Mouse (Mus musculus) forebrain, embryonic 15.5 days (tissue): ENCODE data around the gene Gm45062. TPM values are rescaled to one million over a fixed set of nuclear protein-coding genes. Genes with fewer than 3 reads are reported as not detected.

Experiments used
- ATAC-seq: fragments of 200-750 bp; cut with Nextera tagmentation; replicated peaks from 2 replicates; pipeline ENCODE4 v1.8.0; 2017; ENCODE audit warnings: mild to moderate bottlenecking, moderate TSS enrichment, moderate library complexity
- H3K27ac ChIP-seq: fragments of 300-500 bp; sonication (generic); replicated peaks from 2 replicates; pipeline ENCODE4 v1.5.1; 2015; ENCODE audit warnings: mild to moderate bottlenecking, inconsistent platforms
- H3K27me3 ChIP-seq: fragments of 300-500 bp; sonication (generic); 2 replicates; pipeline ENCODE4 v1.6.1; 2015; ENCODE audit warnings: inconsistent platforms
- H3K36me3 ChIP-seq: fragments of 300-500 bp; sonication (generic); 2 replicates; pipeline ENCODE4 v1.6.1; 2015; ENCODE audit warnings: mild to moderate bottlenecking, inconsistent platforms
- H3K4me1 ChIP-seq: fragments of 300-500 bp; sonication (generic); 2 replicates; pipeline ENCODE4 v1.6.1; 2015; ENCODE audit warnings: inconsistent platforms
- H3K4me2 ChIP-seq: fragments of 300-500 bp; sonication (generic); replicated peaks from 2 replicates; pipeline ENCODE4 v1.6.1; 2015; ENCODE audit warnings: mild to moderate bottlenecking, inconsistent platforms
- H3K4me3 ChIP-seq: fragments of 300-500 bp; sonication (generic); 2 replicates; pipeline ENCODE4 v1.5.1; 2015; ENCODE audit warnings: mild to moderate bottlenecking, inconsistent platforms
- H3K9ac ChIP-seq: fragments of 300-500 bp; sonication (generic); replicated peaks from 2 replicates; pipeline ENCODE4 v1.6.1; 2015; ENCODE audit warnings: mild to moderate bottlenecking, inconsistent platforms
- H3K9me3 ChIP-seq: fragments of 300-500 bp; sonication (generic); 2 replicates; pipeline ENCODE4 v1.6.1; 2016; ENCODE audit warnings: inconsistent platforms
- WGBS: fragments of 180-500 bp; shearing (Covaris S2); methylation state at CpG from one replicate; pipeline ENCODE4 v1.1.7; 2015; ENCODE audit warnings: mixed read lengths; 5-methylcytosine and 5-hydroxymethylcytosine counted together
- polyA plus RNA-seq: library from polyadenylated mRNA; unstranded; fragments of >200 nt; fragmentation: Nextera tagmentation; extraction: Ambion mirVana; gene quantifications from 2 replicates; pipeline ENCODE4 v1.2.1, GENCODE M21; 2015

The Gm45062 gene
- polyA plus RNA-seq: 21.2 and 21.8 TPM in 2 replicates

GRCm38 (mm10) chr6:8259004-8259666 is at the start of gene Gm45062, which contains the start of the genes Rpa3 and Umad1:
TSS of gene Gm45062 (plus strand) at chr6:8259450.
TSS of gene Rpa3 (minus strand) at chr6:8259173.
TSS of gene Umad1 (plus strand) at chr6:8259288.
- Histone ChIP-seq H3K4me2 (peak within 1 kb of the TSS; percentile 91), H3K36me3 (peaks cover 2% of the 10 kb centered on the region), H3K27ac (peak within 1 kb of the TSS; percentile 85), H3K27me3 (no peaks in the 10 kb centered on the region), H3K4me1 (peaks cover 21% of the 10 kb centered on the region), H3K4me3 (peak within 1 kb of the TSS; percentile 65), H3K9ac (peak within 1 kb of the TSS; percentile 70), H3K9me3 (no peaks in the 10 kb centered on the region)
- under 1% methylated on average over 64 of the region's 64 CpGs for WGBS
- peak; percentile 100 for ATAC-seq

GRCm38 (mm10) chr6:8209866-8210186 is 49.4 kb upstream of the Gm45062 start:
- Histone ChIP-seq H3K27ac (peak overlapping the region; percentile 93), H3K9ac (peak overlapping the region; percentile 96), H3K4me1 (peaks cover 11% of the 10 kb centered on the region), H3K4me3 (peak overlapping the region; percentile 97), H3K9me3 (no peaks in the 10 kb centered on the region), H3K4me2 (peak overlapping the region; percentile 56), H3K27me3 (no peaks in the 10 kb centered on the region), H3K36me3 (0 out of 2 replicates have a peak, but pooled peaks cover 2% of the 10 kb centered on the region)
- ATAC-seq: no peak; the same call in 1 of the 2 replicates
- 11% methylated on average over 10 of the region's 10 CpGs for WGBS

GRCm38 (mm10) chr6:8210661-8211060 is 48.6 kb upstream of the Gm45062 start:
- H3K9me3 ChIP-seq: no peaks in the 10 kb centered on the region
- H3K9ac ChIP-seq: no peak overlapping the region
- H3K36me3 ChIP-seq: 0 out of 2 replicates have a peak, but pooled peaks cover 9% of the 10 kb centered on the region
- H3K4me3 ChIP-seq: peak overlapping the region; percentile 4; the same call in 1 of the 2 replicates
- no peaks in the 10 kb centered on the region for H3K27me3 ChIP-seq
- 88% methylated on average over 3 of the region's 3 CpGs for WGBS
- ATAC-seq: no peak
- no peak overlapping the region for H3K27ac ChIP-seq
- peaks cover 11% of the 10 kb centered on the region for H3K4me1 ChIP-seq
- peak overlapping the region; percentile 56 for H3K4me2 ChIP-seq

GRCm38 (mm10) chr6:8227035-8227434 is 32.2 kb upstream of the Gm45062 start:
- H3K4me1 ChIP-seq: no peaks in the 10 kb centered on the region
- no peak overlapping the region for H3K4me2 ChIP-seq
- H3K27me3 ChIP-seq: no peaks in the 10 kb centered on the region
- 85% methylated on average over 3 of the region's 3 CpGs for WGBS
- H3K9ac ChIP-seq: no peak overlapping the region
- 0 out of 2 replicates have a peak, but pooled peaks have one; percentile 63 for ATAC-seq
- H3K9me3 ChIP-seq: no peaks in the 10 kb centered on the region
- H3K36me3 ChIP-seq: peaks cover 18% of the 10 kb centered on the region
- H3K27ac ChIP-seq: no peak overlapping the region
- no peak overlapping the region for H3K4me3 ChIP-seq

GRCm38 (mm10) chr6:8228596-8228995 is 30.7 kb upstream of the Gm45062 start:
- Histone ChIP-seq H3K9me3 (no peaks in the 10 kb centered on the region), H3K36me3 (peaks cover 20% of the 10 kb centered on the region), H3K9ac (no peak overlapping the region), H3K4me3 (no peak overlapping the region), H3K27me3 (no peaks in the 10 kb centered on the region), H3K4me2 (no peak overlapping the region), H3K4me1 (no peaks in the 10 kb centered on the region), H3K27ac (no peak overlapping the region)
- WGBS: 91% methylated on average over 3 of the region's 3 CpGs
- ATAC-seq: no peak

- Histone ChIP-seq H3K9me3 (no peaks in the 10 kb centered on the region), H3K9ac (peak overlapping the region; percentile 69), H3K27ac (peak overlapping the region; percentile 85), H3K4me2 (peak overlapping the region; percentile 52), H3K27me3 (no peaks in the 10 kb centered on the region), H3K4me3 (peak overlapping the region; percentile 65), H3K36me3 (peaks cover 8% of the 10 kb centered on the region), H3K4me1 (peaks cover 21% of the 10 kb centered on the region)
- ATAC-seq: no peak
- WGBS: 7% methylated on average over 6 of the region's 6 CpGs
Observed at GRCm38 (mm10) chr6:8258316-8258715, 934 bp upstream of the Gm45062 start.

- no peaks in the 10 kb centered on the region for H3K27me3 ChIP-seq
- peak overlapping the region; percentile 91 for H3K4me2 ChIP-seq
- peaks cover 21% of the 10 kb centered on the region for H3K4me1 ChIP-seq
- H3K27ac ChIP-seq: peak overlapping the region; percentile 78
- no peak for ATAC-seq
- WGBS: 0% methylated on average over 8 of the region's 8 CpGs
- peak overlapping the region; percentile 65 for H3K4me3 ChIP-seq
- no peaks in the 10 kb centered on the region for H3K9me3 ChIP-seq
- H3K36me3 ChIP-seq: no peaks in the 10 kb centered on the region; the same call in 1 of the 2 replicates
- peak overlapping the region; percentile 70 for H3K9ac ChIP-seq
Observed at GRCm38 (mm10) chr6:8259667-8260044, 406 bp downstream of the Gm45062 start.

GRCm38 (mm10) chr6:8271047-8271446 is 11.8 kb downstream of the Gm45062 start:
- no peak overlapping the region for H3K4me3 ChIP-seq
- no peak overlapping the region for H3K27ac ChIP-seq
- no peak overlapping the region for H3K4me2 ChIP-seq
- WGBS: 87% methylated on average over 3 of the region's 3 CpGs
- ATAC-seq: no peak
- no peaks in the 10 kb centered on the region for H3K4me1 ChIP-seq
- no peak overlapping the region for H3K9ac ChIP-seq
- no peaks in the 10 kb centered on the region for H3K27me3 ChIP-seq
- H3K36me3 ChIP-seq: no peaks in the 10 kb centered on the region
- H3K9me3 ChIP-seq: no peaks in the 10 kb centered on the region

GRCm38 (mm10) chr6:8274387-8275054 is 15.3 kb downstream of the Gm45062 start:
- H3K4me3 ChIP-seq: no peak overlapping the region
- ATAC-seq: peak; percentile 61
- H3K4me2 ChIP-seq: no peak overlapping the region
- no peaks in the 10 kb centered on the region for H3K36me3 ChIP-seq
- H3K9me3 ChIP-seq: no peaks in the 10 kb centered on the region
- H3K27ac ChIP-seq: no peak overlapping the region
- 31% methylated on average over 6 of the region's 6 CpGs for WGBS
- H3K27me3 ChIP-seq: no peaks in the 10 kb centered on the region
- H3K9ac ChIP-seq: no peak overlapping the region
- H3K4me1 ChIP-seq: no peaks in the 10 kb centered on the region

GRCm38 (mm10) chr6:8275098-8275497 is 15.8 kb downstream of the Gm45062 start:
- H3K4me2 ChIP-seq: no peak overlapping the region
- H3K27ac ChIP-seq: no peak overlapping the region
- peak; percentile 79 for ATAC-seq
- H3K9me3 ChIP-seq: no peaks in the 10 kb centered on the region
- H3K27me3 ChIP-seq: no peaks in the 10 kb centered on the region
- H3K36me3 ChIP-seq: no peaks in the 10 kb centered on the region
- H3K4me1 ChIP-seq: no peaks in the 10 kb centered on the region
- no peak overlapping the region for H3K4me3 ChIP-seq
- no peak overlapping the region for H3K9ac ChIP-seq
- WGBS: 3% methylated on average over 1 of the region's 1 CpGs

- H3K4me3 ChIP-seq: no peak overlapping the region
- no peaks in the 10 kb centered on the region for H3K4me1 ChIP-seq
- H3K4me2 ChIP-seq: no peak overlapping the region
- no peak for ATAC-seq
- H3K27ac ChIP-seq: no peak overlapping the region
- 86% methylated on average over 4 of the region's 4 CpGs for WGBS
- no peaks in the 10 kb centered on the region for H3K27me3 ChIP-seq
- H3K9me3 ChIP-seq: no peaks in the 10 kb centered on the region
- no peak overlapping the region for H3K9ac ChIP-seq
- H3K36me3 ChIP-seq: no peaks in the 10 kb centered on the region; the same call in 1 of the 2 replicates
Observed at GRCm38 (mm10) chr6:8276431-8276830, 17.2 kb downstream of the Gm45062 start.

GRCm38 (mm10) chr6:8278426-8279002 is 19.3 kb downstream of the Gm45062 start:
- Histone ChIP-seq H3K27me3 (no peaks in the 10 kb centered on the region), H3K9me3 (no peaks in the 10 kb centered on the region), H3K27ac (no peak overlapping the region), H3K4me2 (no peak overlapping the region), H3K9ac (no peak overlapping the region), H3K36me3 (no peaks in the 10 kb centered on the region; the same call in 1 of the 2 replicates), H3K4me1 (no peaks in the 10 kb centered on the region), H3K4me3 (no peak overlapping the region)
- WGBS: 73% methylated on average over 5 of the region's 5 CpGs
- no peak for ATAC-seq
